Mouse (Mus musculus): ENCODE data around the gene Gm10801. TPM values are rescaled to one million over a fixed set of nuclear protein-coding genes. Genes with fewer than 3 reads are reported as not detected.
"Not testable (repeated sequence)": the region's sequence is repeated elsewhere in the genome, so short reads cannot be mapped to it uniquely, and the experiment has no call there.

Gm10801 gene
- polyA plus RNA-seq (2014; fragmentation: Nextera tagmentation; extraction: Ambion mirVana) = not detected in 2 replicates

- not testable (repeated sequence) for H3K27me3 ChIP-seq (ENCODE audit: control insufficient read depth, insufficient read depth, low read length); ATAC-seq (ENCODE audit: low FRiP score); H3K4me2 ChIP-seq (replicated peaks); H3K4me1 ChIP-seq (replicated peaks; ENCODE audit: control insufficient read depth, insufficient read depth, low read length); H3K4me3 ChIP-seq (replicated peaks; ENCODE audit: low read length); H3K27ac ChIP-seq; DNase-seq (ENCODE audit: low spot score); H3K9me3 ChIP-seq (ENCODE audit: control insufficient read depth, low read length); H3K9ac ChIP-seq; H3K36me3 ChIP-seq (replicated peaks; ENCODE audit: control insufficient read depth, insufficient read depth)
- 77% methylated on average over 4 of the region's 5 CpGs for WGBS
These were observed at the start of gene Gm10801 for GRCm38 (mm10) chr2:98661937-98662336. TSS of gene Gm10801 (plus strand) at chr2:98662237.

DNA sequence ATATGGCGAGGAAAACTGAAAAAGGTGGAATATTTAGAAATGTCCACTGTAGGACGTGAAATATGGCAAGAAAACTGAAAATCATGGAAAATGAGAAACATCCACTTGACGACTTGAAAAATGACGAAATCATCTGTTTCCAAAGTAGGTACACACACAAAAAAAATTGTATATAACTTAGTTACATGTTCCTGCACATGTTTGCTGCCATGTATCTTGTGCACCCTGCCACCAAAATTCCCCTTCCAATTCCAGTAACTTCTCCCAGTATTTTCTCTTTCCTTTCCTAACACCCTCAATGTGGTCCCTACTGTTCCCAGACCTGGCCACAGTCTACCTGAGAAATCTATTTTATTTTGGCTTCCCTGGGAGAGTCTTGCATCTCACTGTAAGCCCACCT is 5.2 kb downstream of the Gm10801 start, which contains the start of gene Gm10800:
Gm10800 (minus strand) TSS at position 101 of the 400 bp plus-strand sequence.
- not testable (repeated sequence) for H3K27ac ChIP-seq; H3K4me1 ChIP-seq (replicated peaks; ENCODE audit: control insufficient read depth, insufficient read depth, low read length); H3K9ac ChIP-seq; H3K4me2 ChIP-seq (replicated peaks); DNase-seq (ENCODE audit: low spot score); H3K9me3 ChIP-seq (ENCODE audit: control insufficient read depth, low read length); H3K27me3 ChIP-seq (ENCODE audit: control insufficient read depth, insufficient read depth, low read length); H3K36me3 ChIP-seq (replicated peaks; ENCODE audit: control insufficient read depth, insufficient read depth); H3K4me3 ChIP-seq (replicated peaks; ENCODE audit: low read length); ATAC-seq (ENCODE audit: low FRiP score)
- 87% methylated on average over 4 of the region's 4 CpGs for WGBS

GRCm38 (mm10) chr2:98697533-98697932 is 35.5 kb downstream of the Gm10801 start:
- no peak overlapping the region for H3K27ac ChIP-seq
- no peak overlapping the region for H3K4me2 ChIP-seq (replicated peaks)
- no peaks in the 10 kb centered on the region for H3K4me1 ChIP-seq (replicated peaks; ENCODE audit: control insufficient read depth, insufficient read depth, low read length)
- ATAC-seq (ENCODE audit: low FRiP score) (no peak), DNase-seq (ENCODE audit: low spot score) (no peak)
- H3K27me3 ChIP-seq (ENCODE audit: control insufficient read depth, insufficient read depth, low read length) = no peaks in the 10 kb centered on the region
- no peak overlapping the region for H3K4me3 ChIP-seq (replicated peaks; ENCODE audit: low read length)
- no peak overlapping the region for H3K9ac ChIP-seq
- H3K36me3 ChIP-seq (replicated peaks; ENCODE audit: control insufficient read depth, insufficient read depth) = no peaks in the 10 kb centered on the region
- no peaks in the 10 kb centered on the region for H3K9me3 ChIP-seq (ENCODE audit: control insufficient read depth, low read length)
- 95% methylated on average over 1 of the region's 1 CpGs for WGBS

Other genes starting within 250 kb of the Gm10801 start
- 2.0 and 3.4 TPM in 2 replicates for gene Gm10800, start 5.1 kb downstream of the Gm10801 start, polyA plus RNA-seq (2014; fragmentation: Nextera tagmentation; extraction: Ambion mirVana)

Measured in hindbrain, embryonic 14.5 days (tissue).